Mouse (Mus musculus) left cerebral cortex, postnatal 10 days (tissue): ENCODE results near the gene Zfp940. TPM values are rescaled to one million over a fixed set of nuclear protein-coding genes. Genes with fewer than 3 reads are reported as not detected.

Experiments
- DNase-seq, 2 experiments: peaks; one replicate each; pipeline ENCODE4 v3.0.0; 2021 to 2022; ENCODE audit warnings: low spot score in 2 of 2, mixed read lengths in 1 of 2; ENCODE audit errors: extremely low spot score in 1 of 2
- intact Hi-C: fragments of 180-260 bp; cut with DNase I; formaldehyde crosslinking; loops from one replicate; pipeline ENCODE4 v1.15.1; 2025
- total RNA-seq, 2 experiments: library from RNA; stranded (reverse); gene quantifications; 2 replicates each; pipeline ENCODE4 v1.2.3; 2021

Gene Zfp940
- total RNA-seq, 2 experiments from 2014 or later, result 17.0 to 24.6 TPM

GRCm38 (mm10) chr7:29815061-29815784 is 38.2 kb downstream of the Zfp940 start:
- intact Hi-C loops, result no loop called here
- DNase-seq, result no peak

- intact Hi-C loops, result no loop called here
- DNase-seq, result no peak
Measured at GRCm38 (mm10) chr7:29814381-29814780, 39.1 kb downstream of the Zfp940 start.

GRCm38 (mm10) chr7:29812244-29812643 is 41.2 kb downstream of the Zfp940 start:
- intact Hi-C loops, result no loop called here
- no peak for DNase-seq

- intact Hi-C loops, result no loop called here
- no peak for DNase-seq
Measured at GRCm38 (mm10) chr7:29807046-29807445, 46.4 kb downstream of the Zfp940 start.

GRCm38 (mm10) chr7:29792906-29793305 is 60.6 kb downstream of the Zfp940 start:
- intact Hi-C loops, result no loop called here
- no peak for DNase-seq

- no peak for DNase-seq
- intact Hi-C loops, result no loop called here
Measured at GRCm38 (mm10) chr7:29785888-29786287, 67.6 kb downstream of the Zfp940 start.

GRCm38 (mm10) chr7:29785023-29785422 is 68.4 kb downstream of the Zfp940 start:
- intact Hi-C loops, result no loop called here
- no peak for DNase-seq

GRCm38 (mm10) chr7:29783871-29784551 is 69.5 kb downstream of the Zfp940 start, which contains the start of gene Zfp30:
TSS of gene Zfp30 (plus strand) at chr7:29783998.
- intact Hi-C loops, result no loop called here
- DNase-seq, result peak; percentile 87 to 90

Other genes starting within 250 kb of the Zfp940 start
- under 1 TPM; 0.15 to 0.36 TPM for gene Catsperg2, start 126.6 kb downstream of the Zfp940 start, total RNA-seq
- gene Zfp84, start 85.1 kb downstream of the Zfp940 start, total RNA-seq, result 10 to 100 TPM; 15.0 to 16.6 TPM
- gene Zfp30, start 69.7 kb downstream of the Zfp940 start, total RNA-seq, result 10 to 100 TPM; 10.4 to 10.8 TPM
- 10 to 100 TPM; 20.1 to 22.2 TPM for gene Zfp790, start 37.6 kb downstream of the Zfp940 start, total RNA-seq
- 10 to 100 TPM; 14.6 to 14.7 TPM for gene Zfp420, start 6.3 kb upstream of the Zfp940 start, total RNA-seq
- gene Zfp27, start 52.9 kb upstream of the Zfp940 start, total RNA-seq, result 10 to 100 TPM; 21.4 to 21.9 TPM
- 1 to 10 TPM; 7.9 to 8.0 TPM for gene Zfp383, start 54.6 kb upstream of the Zfp940 start, total RNA-seq
- 10 to 100 TPM; 22.6 to 23.4 TPM for gene Zfp74, start 100.4 kb upstream of the Zfp940 start, total RNA-seq
- gene Zfp568, start 130.3 kb upstream of the Zfp940 start, total RNA-seq, result 1 to 10 TPM; 4.1 to 5.0 TPM
- 1 to 10 TPM; 6.3 to 7.4 TPM for gene Zfp14, start 197.7 kb upstream of the Zfp940 start, total RNA-seq
- 1 to 10 TPM; 4.6 to 4.7 TPM for gene Zfp82, start 219.2 kb upstream of the Zfp940 start, total RNA-seq
- under 1 TPM in 1 of 2 experiments, not detected in 1; 0.73 TPM for gene Gm26920, start 236.7 kb upstream of the Zfp940 start, total RNA-seq
- gene Zfp566, start 236.9 kb upstream of the Zfp940 start, total RNA-seq, result 1 to 10 TPM; 5.5 to 8.3 TPM
- 10 to 100 TPM; 53.8 to 57.4 TPM for gene Zfp260, start 241.1 kb upstream of the Zfp940 start, total RNA-seq